Mouse (Mus musculus) lung, postnatal 0 days (tissue): ENCODE results near the gene Lgi2. TPM values are rescaled to one million over a fixed set of nuclear protein-coding genes. Genes with fewer than 3 reads are reported as not detected.

ENCODE experiments used
- ATAC-seq: fragments of 200-750 bp; cut with Nextera tagmentation; 2 replicates; pipeline ENCODE4 v1.8.0; 2017; ENCODE audit warnings: moderate library complexity
- DNase-seq: peaks from one replicate; pipeline ENCODE4 v3.0.0-alpha.2; 2016; ENCODE audit warnings: low spot score
- H3K27ac ChIP-seq: fragments of 300-500 bp; sonication (generic); 2 replicates; pipeline ENCODE4 v1.5.1; 2014; ENCODE audit warnings: antibody characterized with exemption, mild to moderate bottlenecking, low read length, mixed read lengths
- H3K27me3 ChIP-seq: fragments of 300-500 bp; sonication (generic); replicated peaks from 2 replicates; pipeline ENCODE4 v1.6.1; 2014; ENCODE audit warnings: low read length, mixed read lengths; ENCODE audit not compliant: insufficient read depth
- H3K36me3 ChIP-seq: fragments of 300-500 bp; sonication (generic); 2 replicates; pipeline ENCODE4 v1.6.1; 2014; ENCODE audit warnings: low read length, mixed read lengths; ENCODE audit not compliant: insufficient read depth
- H3K4me1 ChIP-seq: fragments of 300-500 bp; sonication (generic); 2 replicates; pipeline ENCODE4 v1.6.1; 2014; ENCODE audit warnings: antibody characterized with exemption, low read depth, low read length, mixed read lengths; ENCODE audit not compliant: insufficient read depth
- H3K4me2 ChIP-seq: fragments of 300-500 bp; sonication (generic); replicated peaks from 2 replicates; pipeline ENCODE4 v1.6.1; 2014; ENCODE audit warnings: low read depth, mild to moderate bottlenecking, low read length, moderate library complexity, mixed read lengths
- H3K4me3 ChIP-seq: fragments of 300-500 bp; sonication (generic); 2 replicates; pipeline ENCODE4 v1.5.1; 2014; ENCODE audit warnings: low read depth, low read length
- H3K9ac ChIP-seq: fragments of 300-500 bp; sonication (generic); replicated peaks from 2 replicates; pipeline ENCODE4 v1.6.1; 2014; ENCODE audit warnings: low read depth, mild to moderate bottlenecking
- H3K9me3 ChIP-seq: fragments of 300-500 bp; sonication (generic); 2 replicates; pipeline ENCODE4 v1.6.1; 2016; ENCODE audit warnings: low read length, mixed read lengths
- CTCF ChIP-seq: IDR thresholded peaks from 2 replicates; pipeline ENCODE4 v1.5.1; 2016; ENCODE audit warnings: antibody characterized with exemption, mild to moderate bottlenecking
- EP300 ChIP-seq: IDR thresholded peaks from 2 replicates; pipeline ENCODE4 v1.6.1; 2016; ENCODE audit warnings: antibody characterized with exemption, mild to moderate bottlenecking, control low read depth
- WGBS: fragments of 180-500 bp; shearing (Covaris S2); extraction: QIAGEN DNeasy Blood & Tissue Kit; methylation state at CpG from one replicate; pipeline ENCODE4 v1.1.7; 2014; 5-methylcytosine and 5-hydroxymethylcytosine counted together
- polyA plus RNA-seq: library from polyadenylated mRNA; unstranded; fragments of >200 nt; fragmentation: Nextera tagmentation; extraction: Ambion mirVana; gene quantifications from 2 replicates; pipeline ENCODE4 v1.2.1, GENCODE M21; 2015

Lgi2 gene
- polyA plus RNA-seq, 1 experiment from 2014 or later: 2.0 TPM

- ATAC-seq: peak; percentile 50; the same call in 1 of the 2 replicates
- no peaks in the 10 kb centered on the region for H3K27me3 ChIP-seq
- H3K9ac ChIP-seq: no peak overlapping the region
- no peak overlapping the region for H3K4me3 ChIP-seq
- no peak for DNase-seq
- H3K9me3 ChIP-seq: no peaks in the 10 kb centered on the region
- no peak overlapping the region for H3K27ac ChIP-seq
- no peak overlapping the region for H3K4me2 ChIP-seq
- no peaks in the 10 kb centered on the region for H3K36me3 ChIP-seq
- 72% methylated on average over 9 of the region's 9 CpGs for WGBS
- H3K4me1 ChIP-seq: no peaks in the 10 kb centered on the region
- TF ChIP-seq EP300 (no peak), CTCF (no peak)
Observed at GRCm38 (mm10) chr5:52533705-52534104, 32.6 kb downstream of the Lgi2 start.

GRCm38 (mm10) chr5:52528545-52528944 is 37.7 kb downstream of the Lgi2 start:
- WGBS: 47% methylated on average over 7 of the region's 7 CpGs
- no peak overlapping the region for H3K27ac ChIP-seq
- no peaks in the 10 kb centered on the region for H3K9me3 ChIP-seq
- no peaks in the 10 kb centered on the region for H3K4me1 ChIP-seq
- no peak for ATAC-seq
- H3K36me3 ChIP-seq: no peaks in the 10 kb centered on the region
- no peak overlapping the region for H3K9ac ChIP-seq
- H3K27me3 ChIP-seq: no peaks in the 10 kb centered on the region
- no peak for DNase-seq
- no peak overlapping the region for H3K4me3 ChIP-seq
- H3K4me2 ChIP-seq: no peak overlapping the region
- TF ChIP-seq EP300 (no peak), CTCF (no peak)

- Histone ChIP-seq H3K4me2 (no peak overlapping the region), H3K9ac (no peak overlapping the region), H3K9me3 (no peaks in the 10 kb centered on the region), H3K4me3 (no peak overlapping the region), H3K36me3 (no peaks in the 10 kb centered on the region), H3K27ac (no peak overlapping the region), H3K4me1 (no peaks in the 10 kb centered on the region), H3K27me3 (no peaks in the 10 kb centered on the region)
- 74% methylated on average over 8 of the region's 8 CpGs for WGBS
- DNase-seq: peak; percentile 31
- ATAC-seq: no peak
- TF ChIP-seq EP300 (no peak), CTCF (no peak)
Observed at GRCm38 (mm10) chr5:52526324-52526986, 39.8 kb downstream of the Lgi2 start.

- no peaks in the 10 kb centered on the region for H3K9me3 ChIP-seq
- no peaks in the 10 kb centered on the region for H3K36me3 ChIP-seq
- H3K4me2 ChIP-seq: no peak overlapping the region
- peak; percentile 74 for ATAC-seq
- H3K4me1 ChIP-seq: no peaks in the 10 kb centered on the region
- DNase-seq: peak; percentile 77
- no peak overlapping the region for H3K9ac ChIP-seq
- H3K27me3 ChIP-seq: no peaks in the 10 kb centered on the region
- no peak for TF ChIP-seq EP300
- peak; percentile 71 for TF ChIP-seq CTCF
- WGBS: 34% methylated on average over 3 of the region's 3 CpGs
- H3K27ac ChIP-seq: no peak overlapping the region
- no peak overlapping the region for H3K4me3 ChIP-seq
Observed at GRCm38 (mm10) chr5:52524207-52524606, 42.1 kb downstream of the Lgi2 start.

- Histone ChIP-seq H3K9ac (no peak overlapping the region), H3K9me3 (no peaks in the 10 kb centered on the region), H3K4me3 (no peak overlapping the region), H3K36me3 (no peaks in the 10 kb centered on the region), H3K4me1 (no peaks in the 10 kb centered on the region), H3K4me2 (no peak overlapping the region), H3K27ac (no peak overlapping the region), H3K27me3 (no peaks in the 10 kb centered on the region)
- TF ChIP-seq CTCF: no peak
- TF ChIP-seq EP300: no peak
- ATAC-seq: no peak
- no peak for DNase-seq
- 79% methylated on average over 2 of the region's 2 CpGs for WGBS
Observed at GRCm38 (mm10) chr5:52519921-52520320, 46.3 kb downstream of the Lgi2 start.

- 38% methylated on average over 21 of the region's 21 CpGs for WGBS
- no peaks in the 10 kb centered on the region for H3K4me1 ChIP-seq
- H3K4me3 ChIP-seq: peak overlapping the region; percentile 21; the same call in 1 of the 2 replicates
- TF ChIP-seq EP300 (no peak), CTCF (no peak)
- H3K36me3 ChIP-seq: no peaks in the 10 kb centered on the region
- H3K4me2 ChIP-seq: peak overlapping the region; percentile 42
- ATAC-seq (no peak), DNase-seq (no peak)
- H3K27me3 ChIP-seq: no peaks in the 10 kb centered on the region
- no peak overlapping the region for H3K9ac ChIP-seq
- no peak overlapping the region for H3K27ac ChIP-seq
- no peaks in the 10 kb centered on the region for H3K9me3 ChIP-seq
Observed at GRCm38 (mm10) chr5:52516072-52516476, 50.2 kb downstream of the Lgi2 start.
